Mouse (Mus musculus): Measurements from ENCODE around the gene Dct.

The Dct gene

DNA sequence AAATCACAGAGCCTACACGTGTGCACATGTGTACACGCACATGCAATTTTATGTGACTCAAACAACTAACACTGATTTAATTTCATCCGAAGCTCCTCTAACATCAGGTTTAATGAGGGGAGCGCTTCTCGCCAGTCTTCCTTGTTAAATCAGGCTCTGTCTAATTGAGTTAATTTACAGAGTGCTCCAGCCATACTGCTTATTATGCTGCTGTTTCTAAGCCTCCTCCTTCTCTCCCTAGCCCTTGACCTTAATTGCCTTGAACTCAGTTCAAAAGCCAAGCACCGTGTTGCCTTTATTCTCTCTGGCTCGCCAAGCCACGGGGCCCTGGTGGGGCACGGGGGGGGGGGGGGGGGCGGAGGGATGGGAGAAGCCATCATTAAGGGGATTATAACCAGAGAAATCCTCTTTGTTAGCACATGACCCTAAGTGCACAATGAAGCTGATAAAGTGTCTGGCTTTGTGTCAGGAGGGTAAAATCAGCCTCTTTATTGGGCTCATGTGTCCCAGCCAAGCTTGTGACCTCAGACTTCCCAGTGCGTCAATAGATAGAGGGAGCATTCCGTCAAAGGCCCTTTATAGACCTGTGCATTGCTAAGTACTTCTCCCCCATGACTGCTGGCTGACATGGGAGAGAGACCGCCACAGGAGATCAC lies at the start of gene Dct:
TSS of gene Dct (minus strand) at position 270 of the 656 bp plus-strand sequence.
- DNase-seq (ENCODE audit: low read depth, low spot score): no peak

DNA sequence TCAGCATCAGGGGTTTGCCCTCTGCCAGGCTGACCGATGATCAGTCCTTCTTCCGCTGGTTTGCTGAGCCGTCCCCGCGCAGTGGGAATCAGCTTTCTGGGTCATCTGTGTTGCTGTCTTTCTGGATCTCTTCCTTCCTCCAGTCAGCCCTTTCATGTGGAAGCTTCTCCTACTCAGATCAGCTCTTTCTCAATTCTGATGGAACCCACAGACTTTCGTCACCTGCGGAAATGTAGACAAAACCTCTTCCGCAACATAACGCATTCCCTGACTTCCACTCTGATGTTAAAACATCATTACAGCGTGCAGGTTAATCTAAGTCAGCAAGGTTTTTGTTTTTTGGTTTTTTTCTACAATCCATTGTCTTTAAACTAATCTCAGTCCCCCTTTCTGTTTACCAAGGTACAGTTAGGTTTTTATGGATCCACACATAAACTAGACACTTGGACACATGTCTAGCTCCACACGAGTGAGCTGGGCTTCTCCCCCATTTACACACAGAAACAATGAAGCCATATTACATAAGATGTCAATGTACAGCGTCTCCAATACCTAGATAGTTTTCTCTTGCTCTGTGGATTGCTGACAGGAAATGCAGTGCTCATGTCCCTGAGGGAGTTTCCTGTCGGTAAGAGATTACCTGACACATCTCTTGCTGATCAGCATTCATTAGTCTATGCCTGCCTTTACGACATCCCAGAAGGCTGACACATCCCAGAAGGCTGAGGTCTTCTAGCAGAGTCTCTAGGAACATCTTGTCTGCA lies 49.4 kb upstream of the Dct start:
- no peak for DNase-seq (ENCODE audit: low read depth, low spot score)

DNA sequence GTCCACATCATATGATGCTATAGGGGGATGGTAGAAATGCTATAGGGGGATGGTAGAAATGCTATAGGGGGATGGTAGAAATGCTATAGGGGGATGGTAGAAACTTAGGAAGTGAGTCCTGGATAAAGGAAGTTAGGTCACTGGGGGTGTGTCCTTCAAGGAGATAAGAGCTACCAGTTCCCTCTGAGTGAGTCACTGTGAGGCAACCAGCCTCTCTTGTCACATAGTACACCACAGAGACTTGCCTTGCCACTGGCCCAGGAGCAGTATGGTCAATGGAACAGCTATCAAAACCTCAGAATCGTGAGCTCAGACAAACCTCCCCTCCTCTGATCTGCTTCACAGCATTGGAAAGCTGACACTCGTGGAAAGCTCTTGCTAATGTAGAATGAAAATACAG lies 46.2 kb upstream of the Dct start:
- DNase-seq (ENCODE audit: low read depth, low spot score): no peak

DNA sequence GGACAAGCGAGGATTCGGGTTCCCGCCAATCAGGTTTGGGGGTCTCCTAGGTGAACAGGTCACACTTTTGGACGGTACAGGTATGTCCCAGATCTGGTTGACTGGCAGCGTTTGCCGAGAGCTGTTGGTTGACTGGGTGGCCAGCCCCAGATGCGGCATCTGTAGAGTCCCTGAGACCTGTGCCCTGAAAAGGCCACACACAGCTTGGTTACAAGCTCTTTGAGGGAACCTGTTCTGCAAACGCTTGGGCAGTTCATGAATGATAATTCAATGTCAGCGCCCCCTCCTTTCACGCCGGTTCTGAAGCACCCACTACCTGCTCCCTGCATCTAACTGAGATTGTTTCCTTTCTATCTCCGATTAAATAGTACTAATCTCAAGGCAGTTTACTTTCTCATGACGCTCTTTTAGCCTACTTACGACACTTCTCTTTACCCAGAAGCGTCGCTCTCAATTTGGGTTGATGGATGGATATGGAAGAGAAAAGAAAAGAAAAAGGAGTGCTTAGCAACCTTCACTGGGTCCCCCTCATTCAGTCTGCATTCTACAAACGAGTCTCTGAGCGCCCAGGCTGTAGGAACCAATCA lies 37.9 kb upstream of the Dct start:
- DNase-seq (ENCODE audit: low read depth, low spot score): no peak

DNA sequence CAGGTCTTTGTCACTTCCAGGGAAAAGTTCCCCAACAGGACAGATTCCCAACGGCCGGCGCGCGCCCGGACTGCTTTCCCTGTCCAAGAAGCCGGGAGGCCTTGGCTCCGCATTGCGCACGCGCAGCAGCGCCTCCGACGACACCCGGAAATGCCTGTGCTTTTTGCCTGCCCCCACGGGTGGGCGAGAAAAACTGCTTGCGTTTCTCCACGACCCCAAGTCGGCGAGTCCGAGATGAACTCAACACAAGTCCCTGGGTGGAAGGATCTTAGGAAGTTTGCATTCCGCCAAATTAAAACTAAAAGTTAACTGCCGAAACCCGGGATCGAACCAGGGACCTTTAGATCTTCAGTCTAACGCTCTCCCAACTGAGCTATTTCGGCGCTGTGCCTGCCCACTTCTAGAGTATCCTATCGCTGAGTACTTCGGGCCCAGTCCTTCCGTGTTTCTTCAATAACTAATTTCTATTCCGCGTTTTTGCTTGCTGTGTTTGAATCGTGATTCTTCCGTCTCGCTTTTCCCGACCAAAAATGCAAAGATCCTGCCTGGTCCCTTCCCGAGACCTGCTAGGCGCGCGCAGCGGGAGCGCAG lies 37.3 kb upstream of the Dct start:
- DNase-seq (ENCODE audit: low read depth, low spot score): peak; percentile 91

DNA sequence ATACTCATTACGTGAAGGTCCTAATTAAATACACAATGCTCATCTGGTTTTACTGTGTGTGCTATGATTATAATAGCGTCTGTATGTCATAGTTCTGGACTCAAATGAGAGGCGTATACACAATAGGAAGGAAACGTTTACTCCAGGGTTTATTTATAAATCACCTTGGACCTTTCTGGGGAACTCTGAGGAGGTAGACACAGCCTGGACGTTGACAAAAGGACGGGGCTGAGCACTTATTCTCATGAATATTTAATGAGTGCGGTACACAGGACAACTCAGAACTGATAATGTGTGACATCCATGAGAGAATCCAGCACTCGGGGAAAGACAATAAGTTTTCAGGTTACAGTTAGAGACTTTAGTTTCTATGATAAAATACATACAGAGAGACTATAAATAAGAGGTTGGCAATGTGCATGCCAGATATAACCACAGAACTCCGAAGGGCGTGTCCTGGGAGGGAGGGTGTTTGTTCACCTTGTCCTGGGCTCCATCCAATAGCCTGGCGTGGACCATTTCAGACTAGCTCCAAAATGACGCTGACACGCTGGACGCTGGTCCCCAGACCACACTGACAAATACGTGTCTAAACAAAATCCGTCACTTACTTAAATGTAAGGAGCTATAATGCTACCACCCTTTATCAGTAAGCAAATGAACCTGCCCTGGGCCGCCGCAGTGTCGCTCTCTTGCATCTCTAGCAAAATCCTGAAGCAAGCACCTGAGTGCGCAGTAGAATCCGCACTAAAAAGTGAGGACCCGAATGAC lies 36.6 kb upstream of the Dct start:
- DNase-seq (ENCODE audit: low read depth, low spot score): no peak

DNA sequence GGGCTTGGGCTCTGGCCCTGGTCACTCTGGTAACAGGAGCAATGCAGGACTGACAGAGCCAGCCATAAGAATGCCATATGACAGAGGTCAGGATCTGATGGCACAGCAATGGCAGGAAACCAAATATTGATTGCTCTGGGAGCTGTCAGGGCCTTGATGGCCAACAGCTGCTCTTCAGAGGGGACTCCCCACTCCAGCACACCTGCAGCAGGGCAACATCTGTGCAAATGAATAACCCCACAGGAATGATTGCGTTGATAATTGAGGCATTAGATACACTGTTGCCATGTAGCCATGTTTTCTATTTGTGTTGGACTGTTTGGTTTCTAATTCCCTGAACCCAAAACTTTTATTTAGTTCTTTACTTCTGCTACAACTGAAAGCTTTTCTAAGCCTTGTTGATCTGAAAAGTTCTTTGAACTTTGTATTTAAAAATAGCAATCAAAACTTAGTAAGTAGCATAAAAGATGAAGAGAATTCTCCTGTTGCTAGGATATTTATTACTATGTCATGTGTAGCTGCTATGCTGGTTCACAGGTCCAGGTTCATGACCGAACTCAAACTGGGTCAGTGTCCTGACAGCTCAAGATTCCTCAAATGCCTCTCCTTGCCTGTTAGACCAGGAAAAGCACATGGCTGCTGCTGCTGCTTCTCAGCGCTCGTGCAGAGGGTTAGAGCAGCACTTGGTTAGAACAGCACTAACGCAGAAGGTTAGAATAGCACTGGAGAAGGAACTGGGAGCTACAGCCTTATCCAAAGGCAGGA lies 34.4 kb upstream of the Dct start:
- no peak for DNase-seq (ENCODE audit: low read depth, low spot score)

DNA sequence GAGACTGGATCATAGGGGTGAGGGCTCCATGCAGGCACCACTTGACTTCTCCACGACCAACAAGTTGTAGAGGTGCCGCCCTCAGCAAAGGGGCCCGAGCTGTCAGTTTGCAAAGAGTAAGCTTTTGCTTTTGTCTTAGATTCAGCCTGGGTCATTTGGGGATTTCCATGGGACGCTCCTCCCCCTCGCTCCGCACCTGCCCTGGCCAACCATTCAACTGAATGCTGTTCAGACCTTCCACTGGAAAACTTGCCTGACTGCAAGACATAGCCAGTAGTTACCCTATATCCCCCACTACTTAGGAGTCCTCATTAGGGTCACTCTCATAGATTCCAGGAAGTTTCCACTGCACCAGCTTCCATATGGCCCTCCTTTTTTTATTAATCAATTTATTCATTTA lies 31.8 kb upstream of the Dct start:
- no peak for DNase-seq (ENCODE audit: low read depth, low spot score)

DNA sequence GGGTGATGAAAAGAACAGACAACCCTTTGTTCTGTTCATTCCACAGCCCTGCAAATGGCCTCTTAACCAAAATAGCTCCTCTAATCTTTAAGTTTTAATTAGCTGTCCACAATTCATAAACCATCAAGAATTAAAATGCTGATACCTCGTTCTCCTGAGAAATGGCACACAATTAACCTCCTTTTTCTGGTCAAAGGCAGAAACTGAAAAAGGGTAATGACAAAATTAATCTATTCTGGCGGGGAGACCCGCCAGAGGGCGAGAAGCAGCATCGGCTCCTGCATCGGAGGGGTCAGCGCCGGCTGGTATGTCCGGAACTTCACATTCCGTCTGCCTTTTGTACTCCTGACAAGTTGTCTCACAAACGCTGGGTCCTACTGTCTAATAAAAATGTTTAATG lies 28.6 kb upstream of the Dct start:
- no peak for DNase-seq (ENCODE audit: low read depth, low spot score)

DNA sequence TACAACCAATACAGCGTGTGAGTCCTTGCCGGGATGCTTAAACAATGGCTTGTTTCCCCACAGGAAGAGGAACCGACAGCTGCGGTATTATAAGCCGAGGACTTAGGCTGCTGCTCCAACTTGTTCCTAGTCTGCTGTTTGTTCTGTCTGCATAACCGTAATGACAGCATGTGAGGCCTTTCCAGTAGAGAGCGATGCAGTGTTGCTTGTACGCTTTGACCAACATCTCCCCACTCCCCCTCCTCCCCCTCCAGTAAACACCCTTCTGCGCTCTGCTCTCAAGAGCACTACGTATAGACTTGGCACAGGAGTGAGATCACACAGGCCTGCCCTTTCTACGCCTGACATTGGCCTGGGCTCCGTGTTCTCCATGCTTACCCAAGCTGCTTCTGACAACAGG lies 18.1 kb upstream of the Dct start:
- DNase-seq (ENCODE audit: low read depth, low spot score): no peak

DNA sequence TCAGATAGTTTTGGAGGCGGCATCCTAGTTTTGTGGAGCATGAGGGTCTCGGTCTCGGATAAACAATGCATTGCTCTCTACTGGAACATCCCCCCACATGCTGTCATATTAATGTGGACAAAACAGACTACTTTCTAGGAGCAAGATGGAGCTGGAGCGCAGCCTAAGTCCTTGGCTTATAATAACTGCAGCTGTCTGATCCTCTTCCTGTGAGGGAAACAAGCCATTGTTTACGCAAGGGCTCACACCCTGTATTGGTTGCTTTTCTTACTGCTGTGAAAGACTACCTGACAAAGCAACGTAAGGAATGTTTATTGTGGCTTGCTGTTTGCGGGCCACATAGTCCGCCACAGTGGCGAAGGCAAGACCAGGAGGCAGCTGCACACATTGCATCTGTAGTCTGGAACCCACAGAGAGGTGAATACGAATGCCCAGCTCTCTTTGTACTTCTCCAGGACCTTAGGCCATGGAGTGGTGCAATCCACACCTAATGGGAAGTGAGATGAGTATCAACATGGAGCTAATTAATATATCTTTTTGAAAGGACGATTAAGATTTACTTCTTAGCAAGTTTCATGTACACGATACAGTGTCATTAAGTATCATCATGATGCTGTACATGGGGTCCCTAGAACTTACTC lies 17.5 kb upstream of the Dct start:
- DNase-seq (ENCODE audit: low read depth, low spot score): no peak

DNA sequence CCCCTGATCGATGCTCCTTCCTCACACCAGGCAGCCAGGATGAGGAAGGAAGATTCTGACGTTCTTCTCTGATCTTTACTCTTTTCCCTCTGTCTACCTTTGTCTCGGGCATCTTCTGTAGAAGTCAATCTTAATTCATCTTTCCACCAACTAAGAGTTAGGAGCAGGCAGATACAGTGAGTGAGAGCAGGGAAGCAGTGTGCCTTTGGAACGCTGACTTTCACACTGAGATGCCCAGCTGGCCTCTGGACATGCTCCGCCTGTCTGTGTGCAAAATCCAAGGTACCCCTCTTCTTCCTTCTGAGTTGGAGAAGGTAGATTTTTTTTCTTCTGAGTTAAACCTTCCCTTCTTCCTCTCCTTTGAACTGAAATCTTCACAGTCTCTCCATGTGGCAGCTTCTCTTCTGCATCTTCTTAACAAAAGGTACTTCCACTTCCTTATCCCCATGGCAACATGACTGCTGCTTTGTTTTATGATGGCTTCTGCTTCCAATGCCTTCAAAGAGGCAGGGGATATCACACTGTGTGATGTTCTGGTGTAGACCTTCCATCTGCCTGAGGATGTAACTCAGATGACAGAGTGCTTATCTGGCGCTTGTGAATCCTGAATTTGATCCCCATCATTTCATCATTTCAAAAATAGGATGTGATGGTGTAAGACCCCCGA lies 9.9 kb upstream of the Dct start:
- DNase-seq (ENCODE audit: low read depth, low spot score): no peak

DNA sequence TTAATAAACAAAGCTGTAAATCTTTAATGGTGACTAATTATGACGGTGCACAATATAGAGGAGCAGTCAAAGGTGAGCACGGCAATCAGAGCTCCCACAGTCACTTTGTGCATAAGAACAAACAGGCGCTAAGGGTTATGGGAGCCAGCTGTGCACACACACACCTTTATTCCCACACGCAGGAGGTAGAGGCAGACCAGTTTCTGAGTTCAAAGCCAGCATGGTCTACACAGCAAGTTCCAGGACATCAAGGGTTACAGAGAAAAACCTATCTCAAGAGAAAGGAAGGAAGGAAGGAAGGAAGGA lies 6.5 kb upstream of the Dct start:
- no peak for DNase-seq (ENCODE audit: low read depth, low spot score)

DNA sequence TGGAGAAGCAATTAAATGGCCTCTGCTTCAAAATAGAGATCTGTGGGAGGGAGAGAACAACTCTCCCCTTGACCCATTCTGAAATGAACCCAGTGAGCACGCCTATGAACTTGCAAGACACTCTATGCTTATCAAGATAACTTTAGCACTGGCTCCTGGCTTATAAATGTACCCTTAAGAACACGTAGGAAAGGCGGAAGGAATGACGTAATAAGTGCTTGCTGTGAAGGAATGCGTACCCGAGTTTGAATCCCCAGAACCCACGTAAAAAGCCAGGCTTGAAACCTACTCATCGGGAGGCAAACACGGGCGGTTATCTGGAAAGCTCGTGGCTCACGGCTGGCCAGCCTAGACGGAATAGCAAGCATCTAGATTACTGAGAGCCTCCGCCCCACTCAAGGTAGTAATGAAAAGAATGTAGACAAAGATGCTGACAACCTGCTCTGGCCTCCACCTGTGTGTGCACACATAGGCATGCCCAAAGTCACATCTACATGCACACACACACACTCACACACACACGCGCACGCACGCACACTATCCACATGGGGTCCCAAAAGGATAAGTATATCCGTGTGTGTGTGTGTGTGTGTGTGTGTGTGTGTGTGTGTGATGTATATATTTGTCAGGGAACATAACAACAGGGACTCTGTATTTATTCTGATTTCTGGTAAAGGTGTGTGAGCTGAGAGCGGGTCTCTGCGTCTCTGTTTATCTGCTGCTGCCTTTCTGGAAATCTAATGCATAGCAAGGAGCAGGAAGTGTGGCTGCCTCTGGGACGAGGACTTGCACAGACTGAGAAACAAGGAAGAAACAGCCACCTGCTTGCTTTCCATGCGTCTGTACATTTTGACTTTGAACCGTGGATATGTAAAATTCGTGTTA lies 5.9 kb upstream of the Dct start:
- DNase-seq (ENCODE audit: low read depth, low spot score): no peak

DNA sequence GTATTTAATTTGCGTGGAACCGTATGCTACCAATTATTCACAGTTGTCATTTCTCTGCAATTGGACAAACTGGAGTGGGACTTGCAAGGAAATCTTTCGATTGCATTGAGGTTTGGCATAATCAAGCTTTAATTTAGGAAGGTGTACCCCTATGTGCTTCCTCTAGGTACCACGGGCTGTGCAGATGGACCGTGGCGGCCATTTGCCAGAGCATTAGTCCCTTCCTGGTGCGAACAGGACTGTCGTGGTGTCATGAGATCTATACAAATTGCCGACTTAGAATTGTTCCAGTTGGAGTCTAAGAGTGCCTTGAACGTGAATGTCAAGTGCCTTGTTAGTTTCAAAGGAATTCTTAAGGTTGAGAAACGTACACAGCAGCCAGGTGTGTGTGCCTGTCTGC lies 726 bp upstream of the Dct start:
- no peak for DNase-seq (ENCODE audit: low read depth, low spot score)

DNA sequence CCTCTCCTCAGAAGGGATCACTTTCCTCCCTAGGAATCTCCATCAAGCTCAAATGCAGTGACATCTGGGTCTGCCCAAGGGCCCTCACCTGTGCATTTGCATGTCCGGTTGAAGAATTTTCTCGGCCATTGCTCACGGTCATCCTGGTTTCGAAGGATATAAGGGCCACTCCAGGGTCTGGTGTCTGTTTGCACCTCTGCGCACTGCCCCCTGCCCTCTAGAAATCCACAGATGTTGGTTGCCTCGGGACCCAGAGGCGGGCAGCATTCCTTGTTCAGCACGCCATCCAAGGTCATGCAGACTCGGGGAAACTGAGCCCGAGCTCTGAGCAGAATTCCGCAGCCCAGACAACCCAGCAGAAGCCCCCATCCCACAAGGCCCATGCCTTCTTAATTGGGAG lies 648 bp downstream of the Dct start:
- DNase-seq (ENCODE audit: low read depth, low spot score): no peak

DNA sequence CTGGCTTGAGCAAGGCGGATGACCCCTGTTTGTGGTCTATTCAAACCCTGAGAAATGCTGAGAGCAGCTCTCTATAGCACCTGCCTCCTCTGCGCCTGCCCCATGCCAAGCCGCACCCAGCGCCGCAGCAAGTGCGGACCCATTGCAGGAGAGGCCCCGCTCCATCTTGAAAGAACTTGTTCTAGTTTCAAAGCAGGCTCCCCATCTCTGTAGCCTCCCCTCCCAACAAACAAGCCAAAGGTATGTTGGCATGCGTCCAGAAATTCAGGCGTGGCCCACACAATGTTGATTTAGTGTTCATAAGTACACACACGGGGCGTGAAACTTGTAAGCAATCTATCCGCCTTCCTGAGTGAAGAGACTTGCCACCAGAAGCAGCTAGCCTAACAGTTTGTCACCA lies 1.1 kb downstream of the Dct start:
- DNase-seq (ENCODE audit: low read depth, low spot score): no peak

DNA sequence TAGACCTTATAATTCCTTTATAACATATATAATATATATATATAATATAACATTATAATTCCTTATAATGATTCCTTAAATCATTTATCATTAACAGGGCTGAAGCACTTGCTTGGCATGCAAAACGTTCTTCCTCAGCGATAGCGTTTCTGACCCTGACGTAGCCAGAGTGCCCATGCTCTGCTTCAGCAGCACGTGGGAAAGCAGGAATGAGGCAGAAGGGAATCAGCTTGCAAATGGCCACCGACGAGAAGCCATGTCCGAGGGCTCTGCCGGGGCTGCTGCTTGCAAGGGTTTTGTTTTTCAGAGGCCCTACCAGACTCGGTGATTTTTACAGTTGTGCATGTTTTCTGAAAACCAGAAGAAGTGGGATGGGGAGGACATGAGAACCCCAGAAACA lies 1.6 kb downstream of the Dct start:
- no peak for DNase-seq (ENCODE audit: low read depth, low spot score)

DNA sequence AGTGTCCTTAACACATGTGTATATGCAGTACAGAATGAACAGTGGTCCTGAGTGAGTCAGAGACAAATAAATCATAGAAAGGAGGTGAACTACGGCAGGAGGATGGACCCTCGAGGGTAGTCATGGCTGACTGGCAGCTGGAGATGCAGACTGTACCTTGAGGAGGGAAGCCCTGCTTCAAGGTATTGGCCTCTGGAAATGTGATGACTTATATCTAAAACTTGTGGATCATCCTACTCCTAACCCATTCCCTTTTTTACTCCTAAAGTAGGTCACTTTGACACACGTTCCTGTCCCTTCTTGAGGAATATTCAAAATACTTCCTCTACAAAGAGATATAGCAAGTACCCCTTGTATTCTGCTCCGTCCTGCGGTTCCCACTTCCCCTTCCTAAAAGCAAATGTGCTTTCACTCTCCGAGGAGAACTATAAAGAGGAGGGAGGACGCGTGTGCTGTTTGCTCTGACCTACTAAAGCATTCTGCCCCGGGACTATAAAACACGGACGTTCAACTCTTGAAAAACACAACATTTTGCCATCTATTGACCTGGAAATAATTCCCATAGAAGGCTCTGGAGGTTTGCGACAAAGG lies 2.3 kb downstream of the Dct start:
- DNase-seq (ENCODE audit: low read depth, low spot score): no peak

All from skeletal muscle tissue, adult 2 months (tissue).